Mouse (Mus musculus) mouse trophoblast stem cell (cell line): Measurements from ENCODE around the gene Atp2a3.

Experiments used
- in situ Hi-C, 2 experiments: fragments of 300-500 bp; cut with MseI, MboI; formaldehyde crosslinking; loops; 2 replicates in 1 of 2; 3 replicates in 1 of 2; pipeline ENCODE4 v1.15.1; 2025

Gene Atp2a3

GRCm38 (mm10) chr11:72961072-72961980 is at the start of gene Atp2a3:
TSS of gene Atp2a3 (plus strand) at chr11:72961169.
- in situ Hi-C loops: no loop called here

- in situ Hi-C loops: no loop called here
Measured at GRCm38 (mm10) chr11:72917299-72917996, 43.5 kb upstream of the Atp2a3 start.

GRCm38 (mm10) chr11:72923116-72923515 is 37.9 kb upstream of the Atp2a3 start:
- in situ Hi-C loops: no loop called here

- in situ Hi-C loops: no loop called here
Measured at GRCm38 (mm10) chr11:72924458-72924857, 36.5 kb upstream of the Atp2a3 start.

DNA sequence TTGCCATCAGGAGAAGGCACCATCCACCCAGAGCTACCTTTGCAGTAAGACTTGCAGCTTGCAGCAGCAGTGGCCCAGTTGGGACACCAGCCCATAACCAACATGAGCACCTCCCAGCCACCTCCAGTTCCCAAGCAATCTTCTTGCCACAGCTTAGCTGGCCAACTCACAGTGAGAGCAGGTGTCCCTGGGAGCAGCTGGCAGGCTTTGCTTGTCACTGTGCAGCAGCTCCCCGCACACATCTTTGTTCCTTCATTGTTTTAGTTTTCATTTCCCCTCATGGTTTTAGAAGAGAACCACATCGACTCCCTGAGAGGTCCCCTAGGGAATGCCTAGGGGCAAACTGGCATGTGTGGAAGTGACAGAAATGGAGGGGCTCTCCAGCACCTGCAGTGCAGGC is 35.9 kb upstream of the Atp2a3 start:
- in situ Hi-C loops: loop anchor here (5.0 kb wide), 1 partner anchor 77 kb away; no protein-coding TSS in a partner anchor

- in situ Hi-C loops: loop anchor here (5.0 kb wide), 1 partner anchor 76 kb away; no protein-coding TSS in a partner anchor
Measured at GRCm38 (mm10) chr11:72926226-72926890, 34.6 kb upstream of the Atp2a3 start.

- in situ Hi-C loops: loop anchor here (5.0 kb wide), 1 partner anchor 74 kb away; no protein-coding TSS in a partner anchor
Measured at GRCm38 (mm10) chr11:72928516-72928915, 32.5 kb upstream of the Atp2a3 start.

DNA sequence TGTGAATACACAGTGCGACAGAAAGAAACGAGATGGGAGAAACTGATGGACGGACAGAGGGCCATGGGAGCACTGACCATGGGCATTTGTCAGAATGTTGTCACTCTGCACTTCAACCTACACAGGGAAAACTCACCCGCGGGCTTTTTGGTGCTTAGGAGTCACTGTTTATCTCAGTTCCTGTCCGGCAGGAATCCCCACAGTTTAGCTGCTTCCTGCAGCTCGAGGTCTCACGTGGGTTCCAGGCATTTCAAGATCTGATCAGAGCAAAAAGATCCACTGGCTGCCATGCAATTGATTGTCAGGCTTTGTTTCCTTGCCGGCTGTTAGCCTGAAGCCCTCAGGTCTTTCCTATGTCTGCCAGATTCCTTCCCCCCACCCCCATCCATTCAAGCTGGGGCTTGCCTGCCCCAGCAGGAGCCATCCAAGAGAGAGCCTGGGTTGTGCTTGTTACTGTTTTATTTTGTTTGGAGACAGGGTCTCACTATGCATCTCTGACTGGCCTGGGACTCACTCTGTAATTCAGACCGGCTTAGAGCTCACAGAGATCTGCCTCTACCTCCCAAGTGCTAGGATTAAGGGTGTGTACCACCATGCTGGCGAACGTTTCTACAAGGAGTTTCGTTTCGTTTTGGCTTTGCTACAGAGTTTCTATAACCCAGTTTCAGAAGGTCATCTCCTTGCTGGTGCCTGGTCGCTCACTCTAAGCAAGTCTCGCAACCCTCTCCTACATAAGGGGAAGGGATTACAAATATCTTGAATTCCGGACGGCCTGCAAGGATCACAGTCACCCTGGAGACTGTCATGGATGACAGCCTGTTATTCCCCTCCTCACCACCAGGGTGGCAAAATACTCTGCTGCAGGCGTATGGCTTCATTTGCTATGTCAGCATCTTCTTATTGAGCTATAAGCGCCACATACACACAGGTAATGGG is 20.5 kb upstream of the Atp2a3 start:
- in situ Hi-C loops: no loop called here

GRCm38 (mm10) chr11:72944996-72945793 is 15.8 kb upstream of the Atp2a3 start:
- in situ Hi-C loops: no loop called here

DNA sequence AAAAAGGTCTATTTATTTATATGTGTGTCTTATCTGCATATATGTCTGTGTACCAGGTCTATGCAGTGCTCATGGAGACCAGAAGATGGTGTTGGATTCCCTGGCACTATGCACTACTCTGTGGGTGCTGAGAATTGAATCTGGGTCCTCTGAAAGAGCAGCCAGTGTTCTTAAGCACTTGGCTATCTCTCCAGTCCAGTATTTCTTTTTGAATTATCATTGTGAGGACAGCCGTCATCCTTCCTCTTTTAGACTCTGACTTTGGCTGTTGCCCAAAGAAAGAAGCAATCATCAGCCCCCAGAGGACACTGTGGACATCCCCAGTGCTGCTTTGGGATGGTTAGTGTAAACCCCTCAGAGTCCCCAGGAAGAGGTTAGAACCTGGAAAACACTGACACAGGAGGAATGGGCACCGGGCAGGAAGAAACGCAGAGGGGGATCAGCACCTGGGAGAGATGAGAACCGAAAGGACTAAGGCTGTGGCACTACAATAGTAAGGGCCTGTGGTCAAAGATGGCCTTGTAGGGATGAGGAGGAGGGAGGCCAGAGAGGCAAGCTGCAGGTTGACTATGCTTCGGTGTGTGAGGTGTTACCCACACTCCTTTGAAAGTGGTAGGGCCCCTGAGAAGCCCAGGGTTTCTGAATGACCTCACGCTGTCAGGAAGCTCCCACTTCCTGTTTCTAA is 15.0 kb upstream of the Atp2a3 start:
- in situ Hi-C loops: no loop called here

DNA sequence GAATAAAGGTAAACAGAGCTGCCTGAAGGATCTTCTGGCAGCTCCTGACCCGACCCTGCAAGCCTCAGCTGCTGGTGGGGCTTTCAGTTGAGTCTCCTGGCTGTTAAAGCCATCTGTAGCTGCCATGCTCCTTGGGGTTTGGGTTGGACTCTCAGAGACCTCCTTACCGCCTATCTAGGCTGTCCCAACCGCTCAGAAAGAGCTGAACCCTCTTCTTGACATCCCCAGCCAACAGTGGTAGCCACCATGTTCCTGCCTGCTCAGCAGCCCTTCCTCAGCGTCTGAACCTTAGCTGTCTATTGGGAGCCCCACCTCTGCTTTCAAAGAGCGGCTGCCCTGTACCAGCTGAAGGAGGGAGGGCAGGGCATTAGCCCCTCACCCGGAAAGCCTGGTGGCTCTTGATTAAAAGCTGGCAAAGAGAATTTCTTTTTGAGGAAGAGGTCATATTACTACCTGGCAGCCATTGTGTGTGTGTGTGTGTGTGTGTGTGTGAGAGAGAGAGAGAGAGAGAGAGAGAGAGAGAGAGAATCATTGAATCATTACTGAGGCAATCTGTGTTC is 14.3 kb upstream of the Atp2a3 start:
- in situ Hi-C loops: no loop called here

- in situ Hi-C loops: no loop called here
Measured at GRCm38 (mm10) chr11:72947840-72948239, 13.1 kb upstream of the Atp2a3 start.

- in situ Hi-C loops: no loop called here
Measured at GRCm38 (mm10) chr11:72948254-72948653, 12.7 kb upstream of the Atp2a3 start.

GRCm38 (mm10) chr11:72951137-72952000 is 9.6 kb upstream of the Atp2a3 start:
- in situ Hi-C loops: no loop called here

GRCm38 (mm10) chr11:72952226-72952625 is 8.7 kb upstream of the Atp2a3 start:
- in situ Hi-C loops: no loop called here

DNA sequence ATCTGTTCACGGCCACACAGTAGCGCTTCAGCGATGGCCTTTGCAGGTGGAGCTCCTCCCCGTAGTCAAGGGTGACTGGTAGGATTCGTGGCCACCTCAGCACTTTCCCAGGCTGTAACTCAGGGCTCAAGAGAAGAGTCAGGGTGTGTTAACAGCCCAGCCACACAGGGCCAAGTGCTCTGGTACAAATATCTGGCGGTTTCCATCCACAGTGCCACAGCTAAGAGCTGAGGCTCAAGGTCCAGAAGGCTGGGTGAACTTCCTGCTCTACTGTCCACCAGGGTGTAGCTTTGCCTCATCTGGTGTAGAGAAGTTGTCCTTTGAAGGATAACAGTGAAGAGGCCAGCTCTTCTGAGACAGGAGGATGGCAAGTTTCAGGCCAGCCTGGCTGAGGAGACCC is 8.3 kb upstream of the Atp2a3 start:
- in situ Hi-C loops: no loop called here

- in situ Hi-C loops: no loop called here
Measured at GRCm38 (mm10) chr11:72953116-72953439, 7.9 kb upstream of the Atp2a3 start.

DNA sequence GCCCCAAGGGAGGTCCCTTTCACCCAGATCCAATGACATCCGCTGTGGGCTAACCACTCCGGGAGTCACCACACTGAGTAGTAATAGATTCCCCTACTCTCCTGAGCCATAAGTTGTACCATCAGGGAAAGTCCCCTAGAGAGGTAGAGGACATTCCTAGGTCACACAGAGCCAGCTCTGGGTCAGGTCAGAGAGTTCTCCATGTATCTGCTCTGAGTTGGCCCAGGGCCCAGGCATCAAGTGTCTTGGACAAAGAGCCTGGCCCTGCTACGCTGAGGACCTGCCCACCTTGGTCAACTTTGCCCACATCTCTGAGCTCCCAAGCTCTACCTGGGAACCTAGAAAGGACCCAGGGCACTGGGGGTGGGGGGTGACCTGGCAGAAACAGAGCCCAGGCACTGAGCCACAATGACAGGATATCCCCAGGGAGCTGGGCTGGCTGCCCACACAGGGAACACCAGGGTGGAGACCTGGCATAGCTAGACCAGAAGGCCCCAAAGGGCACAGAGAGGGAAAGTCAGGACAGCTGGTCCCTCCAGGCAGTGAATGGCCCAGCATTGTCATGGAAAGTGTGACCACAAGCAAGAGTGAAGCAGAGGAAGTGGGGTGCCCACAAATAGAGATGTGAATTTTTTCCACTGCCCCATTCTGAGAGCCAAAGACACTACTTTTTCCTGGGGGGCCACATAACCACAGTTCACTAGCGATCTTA is 7.4 kb upstream of the Atp2a3 start:
- in situ Hi-C loops: no loop called here
